Mouse (Mus musculus): Measurements from ENCODE around the gene Cyb5r3.

DNA sequence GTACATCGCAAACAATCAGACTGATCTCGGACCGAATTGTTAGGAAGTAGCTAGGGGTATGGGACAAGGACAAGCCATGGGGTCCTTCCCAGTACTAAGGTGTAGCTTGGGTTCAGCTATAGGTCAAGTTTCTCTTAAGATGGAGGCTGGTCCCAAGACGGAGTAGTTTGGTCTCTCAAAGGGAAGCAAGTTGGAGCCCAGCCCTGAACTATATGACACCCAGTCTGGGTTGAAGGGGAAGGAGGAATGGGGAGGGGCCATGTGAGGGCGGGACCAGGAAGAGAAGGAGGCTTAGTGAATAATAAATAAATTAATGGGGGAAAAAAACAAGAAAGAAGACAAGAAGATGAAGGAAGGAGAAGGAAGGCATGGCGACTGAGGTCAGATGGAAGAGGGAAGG lies 7.6 kb upstream of the Cyb5r3 start:
- TF ChIP-seq CTCF (IDR thresholded peaks at IDR 0.05; ENCODE audit: low read depth, low read length) (no peak), POLR2A (IDR thresholded peaks at IDR 0.05; ENCODE audit: borderline replicate concordance, low read depth, low read length) (no peak)

Data from bone marrow macrophage, adult 2 months (primary cell).